Mouse (Mus musculus) lung, adult 18-20 months (tissue): ENCODE data around the gene Elmo3.

Experiments
- DNase-seq, 2 experiments: peaks; one replicate each; pipeline ENCODE4 v3.0.0; 2022; ENCODE audit warnings: mixed read lengths in 2 of 2

Gene Elmo3

DNA sequence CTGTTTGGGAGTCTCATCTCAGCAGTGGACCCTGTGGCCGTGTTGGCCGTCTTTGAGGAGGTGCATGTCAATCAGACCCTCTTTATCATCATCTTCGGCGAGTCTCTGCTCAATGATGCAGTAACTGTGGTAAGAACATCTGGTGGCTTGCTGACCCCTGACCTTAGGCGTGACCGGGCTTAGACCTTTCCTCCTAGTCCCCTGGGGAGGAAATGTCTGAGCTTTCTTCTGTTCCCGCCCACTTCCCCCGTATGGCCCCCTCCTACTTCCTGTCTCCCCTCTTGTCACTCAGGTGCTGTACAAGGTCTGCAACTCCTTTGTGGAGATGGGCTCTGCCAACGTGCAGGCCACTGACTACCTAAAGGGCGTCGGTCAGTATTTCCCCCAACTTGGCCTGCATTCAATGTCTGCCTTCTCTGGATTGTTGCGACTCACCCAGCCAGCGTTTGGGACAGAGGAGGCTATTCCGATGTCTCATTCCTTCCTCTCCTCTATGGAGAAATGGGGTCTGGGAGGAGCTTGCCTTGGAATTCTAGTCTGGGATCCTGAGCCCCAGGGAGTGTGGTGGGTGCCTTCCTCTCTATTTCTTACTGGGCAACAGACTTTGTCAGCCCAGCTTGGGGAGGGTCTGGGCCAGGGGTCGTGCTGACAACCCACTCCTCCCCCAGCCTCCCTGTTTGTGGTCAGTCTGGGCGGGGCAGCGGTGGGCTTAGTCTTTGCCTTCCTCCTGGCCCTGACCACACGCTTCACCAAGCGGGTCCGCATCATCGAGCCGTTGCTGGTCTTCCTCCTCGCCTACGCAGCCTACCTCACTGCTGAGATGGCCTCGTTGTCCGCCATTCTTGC lies 50.0 kb downstream of the Elmo3 start:
- DNase-seq = peak in 1 of 2 experiments; percentile 33

DNA sequence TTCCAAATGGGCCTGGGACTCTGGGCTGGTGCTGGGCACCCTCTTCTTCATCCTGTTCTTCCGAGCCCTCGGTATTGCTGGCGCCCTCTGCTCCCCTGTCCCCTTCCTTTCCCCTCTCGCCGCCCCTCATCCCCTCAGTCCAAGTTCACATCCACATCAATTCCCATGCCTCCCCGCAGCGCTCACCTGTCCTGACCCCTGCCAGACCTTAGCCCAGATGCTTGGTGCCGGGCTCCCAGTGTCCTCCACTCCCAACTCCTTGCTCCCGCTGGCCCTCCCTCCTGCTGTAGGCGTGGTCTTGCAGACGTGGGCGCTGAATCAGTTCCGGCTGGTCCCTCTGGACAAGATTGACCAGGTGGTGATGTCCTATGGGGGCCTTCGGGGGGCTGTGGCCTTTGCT lies 51.3 kb downstream of the Elmo3 start:
- no peak for DNase-seq

DNA sequence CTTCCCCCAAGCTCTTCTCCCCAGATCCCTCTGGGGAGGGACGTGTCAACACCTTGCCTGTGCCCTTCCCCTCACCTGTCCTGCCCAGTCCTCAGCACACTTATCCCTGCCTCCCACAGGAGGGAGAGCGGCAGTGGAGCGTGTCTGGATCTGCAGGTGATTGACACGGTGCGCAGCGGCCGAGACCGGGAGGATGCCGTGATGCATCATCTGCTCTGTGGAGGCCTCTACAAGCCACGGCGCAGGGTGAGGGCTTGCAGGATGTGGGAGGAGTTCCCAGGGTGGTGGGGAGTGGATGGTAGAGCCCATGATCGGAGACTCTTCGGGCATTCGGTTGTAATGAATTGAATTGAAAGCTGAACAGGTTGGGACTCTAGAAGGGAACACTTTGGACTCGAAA lies 53.8 kb downstream of the Elmo3 start:
- DNase-seq = no peak

DNA sequence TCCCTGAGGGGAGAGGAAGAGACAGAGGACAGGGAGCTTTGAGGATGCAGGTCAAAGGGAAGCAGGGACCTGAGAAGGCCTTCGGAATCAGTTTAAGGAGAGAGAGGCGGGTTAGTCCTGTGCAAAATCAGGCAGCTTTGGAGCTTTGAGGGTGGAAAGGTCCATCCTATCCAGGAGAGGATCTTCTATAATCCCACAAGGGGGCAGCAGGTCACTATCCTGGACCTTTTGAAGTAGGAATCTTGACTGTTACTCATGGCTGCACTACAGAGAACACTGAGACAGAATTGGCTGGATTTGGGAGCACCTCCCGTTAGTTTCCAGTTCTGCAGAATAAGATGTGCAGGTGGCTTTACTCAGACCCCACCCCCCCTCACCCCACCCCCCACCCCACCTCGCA lies 54.2 kb downstream of the Elmo3 start:
- DNase-seq = no peak
